Mouse (Mus musculus): ENCODE results near the gene Ercc1. TPM values are rescaled to one million over a fixed set of nuclear protein-coding genes. Genes with fewer than 3 reads are reported as not detected.

The Ercc1 gene
- total RNA-seq, 1 experiment = 53.2 TPM

GRCm38 (mm10) chr7:19383708-19384107 lies 39.1 kb downstream of the Ercc1 start:
- no peak overlapping the region for H3K4me3 ChIP-seq (ENCODE audit: insufficient read depth in 1 of 2, low read depth in 1 of 2, low read length in 2 of 2, poor library complexity in 1 of 2, severe bottlenecking in 1 of 2)
- no peak overlapping the region for H3K9ac ChIP-seq (ENCODE audit: insufficient read depth, low read depth, low read length, poor library complexity, severe bottlenecking)
- peaks cover 37% of the 10 kb centered on the region for H3K36me3 ChIP-seq (ENCODE audit: control insufficient read depth, insufficient read depth, low read length, poor library complexity, severe bottlenecking)
- H3K27ac ChIP-seq (ENCODE audit: insufficient read depth, low read depth, low read length, poor library complexity, severe bottlenecking) = no peak overlapping the region
- in situ Hi-C loops (cut with MboI; ENCODE audit: low sequenced_read_pairs in 2 of 2, unreplicated experiment in 2 of 2) = no loop called here
- TF ChIP-seq ZNF384 (IDR thresholded peaks at IDR 0.05; ENCODE audit: low read depth, low read length) (no peak), HCFC1 (IDR thresholded peaks at IDR 0.05; ENCODE audit: borderline replicate concordance, insufficient read depth, low read length) (no peak), ZC3H11A (IDR thresholded peaks at IDR 0.05; ENCODE audit: borderline replicate concordance, low read depth, low read length) (no peak), MAFK (IDR thresholded peaks at IDR 0.05; ENCODE audit: insufficient read depth, low read depth, low read length) (no peak), CHD2 (IDR thresholded peaks at IDR 0.05; ENCODE audit: low read depth, low read length) (no peak)
- DNase-seq (ENCODE audit: low read depth, low spot score) = no peak
- H3K4me1 ChIP-seq (ENCODE audit: control insufficient read depth in 2 of 2, insufficient read depth in 2 of 2, low read length in 2 of 2, poor library complexity in 1 of 2) = peaks cover 0 to 2% of the 10 kb centered on the region in 2 experiments; a peak in 1 of 4 replicates
- H3K9me3 ChIP-seq (ENCODE audit: control insufficient read depth, insufficient read depth, low read depth, low read length) = no peaks in the 10 kb centered on the region

- Histone ChIP-seq H3K4me1 (ENCODE audit: control insufficient read depth in 2 of 2, insufficient read depth in 2 of 2, low read length in 2 of 2, poor library complexity in 1 of 2) (peaks cover 0 to 2% of the 10 kb centered on the region in 2 experiments; a peak in 1 of 4 replicates), H3K9ac (ENCODE audit: insufficient read depth, low read depth, low read length, poor library complexity, severe bottlenecking) (no peak overlapping the region), H3K27ac (ENCODE audit: insufficient read depth, low read depth, low read length, poor library complexity, severe bottlenecking) (no peak overlapping the region), H3K9me3 (ENCODE audit: control insufficient read depth, insufficient read depth, low read depth, low read length) (no peaks in the 10 kb centered on the region), H3K4me3 (ENCODE audit: insufficient read depth in 1 of 2, low read depth in 1 of 2, low read length in 2 of 2, poor library complexity in 1 of 2, severe bottlenecking in 1 of 2) (no peak overlapping the region), H3K36me3 (ENCODE audit: control insufficient read depth, insufficient read depth, low read length, poor library complexity, severe bottlenecking) (peaks cover 74% of the 10 kb centered on the region)
- in situ Hi-C loops (cut with MboI; ENCODE audit: low sequenced_read_pairs in 2 of 2, unreplicated experiment in 2 of 2) = no loop called here
- TF ChIP-seq ZNF384 (IDR thresholded peaks at IDR 0.05; ENCODE audit: low read depth, low read length) (no peak), HCFC1 (IDR thresholded peaks at IDR 0.05; ENCODE audit: borderline replicate concordance, insufficient read depth, low read length) (no peak)
- no peak for DNase-seq (ENCODE audit: low read depth, low spot score)
These were observed 44.3 kb downstream of the Ercc1 start for GRCm38 (mm10) chr7:19388699-19389413.

DNA sequence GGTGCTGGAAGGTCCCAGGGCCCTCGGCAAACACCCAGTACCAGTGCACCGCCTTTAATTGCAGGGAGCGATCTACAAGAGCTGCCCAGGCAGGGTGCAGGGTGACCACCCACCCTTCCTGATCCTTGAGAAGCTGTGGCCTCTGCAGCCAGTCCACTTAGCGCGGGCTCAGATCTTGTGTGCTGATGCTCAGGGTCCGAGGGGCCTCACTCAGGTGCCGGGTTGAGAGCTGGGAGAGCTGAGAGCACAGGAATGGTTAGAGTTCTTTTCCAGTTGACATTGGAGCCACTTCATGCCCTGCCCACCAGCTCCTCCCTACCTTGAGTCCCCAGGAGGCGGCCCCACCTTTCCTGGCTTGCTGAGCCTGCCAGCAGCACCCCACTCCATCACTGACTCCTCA lies 49.9 kb downstream of the Ercc1 start:
- H3K36me3 ChIP-seq (ENCODE audit: control insufficient read depth, insufficient read depth, low read length, poor library complexity, severe bottlenecking) = peaks cover 58% of the 10 kb centered on the region
- in situ Hi-C loops (cut with MboI; ENCODE audit: low sequenced_read_pairs in 2 of 2, unreplicated experiment in 2 of 2) = no loop called here

GRCm38 (mm10) chr7:19399496-19400280 lies 55.1 kb downstream of the Ercc1 start:
- Histone ChIP-seq H3K27ac (ENCODE audit: insufficient read depth, low read depth, low read length, poor library complexity, severe bottlenecking) (peak overlapping the region; percentile 8; the same call in 1 of the 2 replicates), H3K4me1 (ENCODE audit: control insufficient read depth in 2 of 2, insufficient read depth in 2 of 2, low read length in 2 of 2, poor library complexity in 1 of 2) (peaks cover 4 to 14% of the 10 kb centered on the region in 2 experiments; a peak in 2 of 4 replicates), H3K4me3 (ENCODE audit: insufficient read depth in 1 of 2, low read depth in 1 of 2, low read length in 2 of 2, poor library complexity in 1 of 2, severe bottlenecking in 1 of 2) (peak overlapping the region; percentile 60 to 70), H3K9ac (ENCODE audit: insufficient read depth, low read depth, low read length, poor library complexity, severe bottlenecking) (peak overlapping the region; percentile 57), H3K36me3 (ENCODE audit: control insufficient read depth, insufficient read depth, low read length, poor library complexity, severe bottlenecking) (peaks cover 19% of the 10 kb centered on the region), H3K9me3 (ENCODE audit: control insufficient read depth, insufficient read depth, low read depth, low read length) (no peaks in the 10 kb centered on the region)
- in situ Hi-C loops (cut with MboI; ENCODE audit: low sequenced_read_pairs in 2 of 2, unreplicated experiment in 2 of 2) = no loop called here
- TF ChIP-seq MAFK (IDR thresholded peaks at IDR 0.05; ENCODE audit: insufficient read depth, low read depth, low read length) (no peak), ZC3H11A (IDR thresholded peaks at IDR 0.05; ENCODE audit: borderline replicate concordance, low read depth, low read length) (no peak), ZNF384 (IDR thresholded peaks at IDR 0.05; ENCODE audit: low read depth, low read length) (no peak), HCFC1 (IDR thresholded peaks at IDR 0.05; ENCODE audit: borderline replicate concordance, insufficient read depth, low read length) (no peak), CHD2 (IDR thresholded peaks at IDR 0.05; ENCODE audit: low read depth, low read length) (no peak)
- DNase-seq (ENCODE audit: low read depth, low spot score) = no peak

More for the DNA sequence above, 49.9 kb downstream of the Ercc1 start:
- TF ChIP-seq ZNF384 (IDR thresholded peaks at IDR 0.05; ENCODE audit: low read depth, low read length) (no peak), ZC3H11A (IDR thresholded peaks at IDR 0.05; ENCODE audit: borderline replicate concordance, low read depth, low read length) (no peak), HCFC1 (IDR thresholded peaks at IDR 0.05; ENCODE audit: borderline replicate concordance, insufficient read depth, low read length) (no peak), CHD2 (IDR thresholded peaks at IDR 0.05; ENCODE audit: low read depth, low read length) (no peak), MAFK (IDR thresholded peaks at IDR 0.05; ENCODE audit: insufficient read depth, low read depth, low read length) (no peak)
- H3K9ac ChIP-seq (ENCODE audit: insufficient read depth, low read depth, low read length, poor library complexity, severe bottlenecking) = no peak overlapping the region
- no peak overlapping the region for H3K27ac ChIP-seq (ENCODE audit: insufficient read depth, low read depth, low read length, poor library complexity, severe bottlenecking)
- no peak for DNase-seq (ENCODE audit: low read depth, low spot score)
- peaks cover 0 to 13% of the 10 kb centered on the region in 2 experiments; a peak in 2 of 4 replicates for H3K4me1 ChIP-seq (ENCODE audit: control insufficient read depth in 2 of 2, insufficient read depth in 2 of 2, low read length in 2 of 2, poor library complexity in 1 of 2)
- H3K4me3 ChIP-seq (ENCODE audit: insufficient read depth in 1 of 2, low read depth in 1 of 2, low read length in 2 of 2, poor library complexity in 1 of 2, severe bottlenecking in 1 of 2) = no peak overlapping the region
- H3K9me3 ChIP-seq (ENCODE audit: control insufficient read depth, insufficient read depth, low read depth, low read length) = no peaks in the 10 kb centered on the region
